Mouse (Mus musculus) right cerebral cortex, adult 18-20 months (tissue): ENCODE data around the gene Efna5.

Source experiments
- DNase-seq: peaks from one replicate; pipeline ENCODE4 v3.0.0; 2022; ENCODE audit warnings: mixed read lengths

Gene Efna5

DNA sequence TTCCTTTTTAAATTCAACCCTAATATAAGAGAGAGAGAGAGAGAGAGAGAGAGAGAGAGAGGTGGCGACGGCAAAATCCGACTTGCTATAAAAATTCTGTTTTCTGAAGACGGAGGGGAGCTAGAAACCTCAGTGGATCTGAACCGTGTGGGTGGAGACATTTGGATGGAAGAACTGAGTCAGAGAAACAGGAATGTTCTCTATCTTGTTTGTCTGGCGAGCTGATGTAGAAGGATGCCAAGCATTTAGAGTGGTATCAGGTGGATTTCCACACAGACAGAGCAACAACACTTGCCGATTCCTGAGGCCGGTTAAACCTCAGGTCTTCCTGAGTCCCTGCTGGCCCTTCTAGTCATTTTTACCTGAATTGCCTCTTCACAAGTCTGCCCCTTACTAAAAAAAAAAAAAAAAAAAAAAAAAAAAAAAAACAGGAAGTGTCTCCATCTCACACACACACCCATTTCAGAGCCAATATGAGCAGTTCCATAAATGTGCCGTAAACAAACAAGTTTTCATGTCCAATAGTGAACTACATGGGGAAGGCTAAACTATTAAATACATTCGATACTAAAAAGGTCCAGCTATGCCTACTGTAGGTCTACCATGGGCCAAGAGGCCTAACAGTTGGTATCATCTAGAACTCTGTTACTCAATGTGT is 231.7 kb downstream of the Efna5 start:
- peak; percentile 44 for DNase-seq

DNA sequence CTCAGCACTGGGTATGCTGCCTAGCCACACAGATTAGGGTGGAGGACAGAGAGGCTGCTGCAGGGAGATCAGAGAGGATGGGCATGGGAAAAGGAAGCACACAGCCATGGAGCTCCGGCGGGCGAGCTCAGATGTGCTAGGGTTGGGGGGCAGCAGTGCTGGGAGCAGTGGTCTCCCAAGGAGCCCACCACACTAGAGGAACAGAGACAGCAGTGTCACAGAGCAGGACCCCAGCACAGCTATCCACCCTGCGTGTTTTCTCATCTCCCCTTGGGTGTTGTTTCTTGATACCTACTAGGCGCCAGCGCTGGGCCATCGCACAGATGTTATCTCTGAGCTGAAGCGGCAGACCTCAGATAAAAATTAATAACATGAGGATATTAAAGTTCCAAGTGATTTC is 234.3 kb downstream of the Efna5 start:
- no peak for DNase-seq

DNA sequence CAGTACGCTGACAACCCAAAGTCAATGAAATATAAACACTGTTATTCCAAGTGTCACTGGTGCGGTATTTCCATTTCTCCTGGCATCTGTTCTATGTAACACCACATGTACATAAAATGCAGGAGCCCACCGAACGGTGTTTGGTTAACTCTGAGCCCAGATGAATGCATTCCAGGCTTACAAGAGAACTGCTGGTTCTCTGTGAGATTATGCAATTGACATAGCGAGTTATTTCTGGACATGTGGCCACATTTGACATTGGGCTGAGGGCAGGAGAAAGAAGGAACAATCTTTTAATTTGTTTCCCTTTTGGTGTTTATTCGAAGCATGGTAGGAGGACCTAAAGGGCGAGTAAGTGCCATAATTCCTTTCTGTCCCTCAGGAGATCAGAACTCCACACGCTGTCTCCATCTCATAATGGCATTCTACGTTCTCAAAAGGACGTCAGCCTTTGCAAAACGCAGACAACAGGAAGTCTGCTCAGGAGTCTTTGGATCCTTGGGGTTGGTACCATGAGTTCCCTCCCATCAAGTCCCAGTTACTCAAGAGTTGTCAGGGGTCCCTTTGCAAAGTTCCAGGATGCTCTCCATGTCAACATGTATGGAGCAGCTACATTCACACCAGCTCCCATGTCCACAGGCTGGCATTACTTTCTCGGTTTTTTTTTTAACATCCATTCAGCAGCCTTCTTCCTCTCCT is 238.5 kb downstream of the Efna5 start:
- no peak for DNase-seq

DNA sequence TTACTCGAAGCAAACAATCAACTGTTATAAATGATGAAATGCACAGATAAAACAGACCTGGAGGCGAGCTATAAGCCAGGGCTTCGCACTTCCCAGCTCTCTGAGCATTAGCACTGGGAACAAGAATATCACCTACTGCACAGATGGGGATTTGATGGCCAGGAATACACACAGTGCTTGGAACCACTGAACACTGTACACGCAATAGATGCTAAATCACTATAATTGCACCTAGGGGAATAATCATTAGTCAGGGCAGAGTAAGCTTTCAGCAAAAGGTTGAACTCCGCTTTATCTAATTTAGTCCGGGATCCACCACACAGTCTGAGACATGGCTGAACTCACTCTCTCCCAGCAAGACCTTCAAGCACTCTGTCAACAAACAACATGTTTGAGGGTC is 240.5 kb downstream of the Efna5 start:
- no peak for DNase-seq

DNA sequence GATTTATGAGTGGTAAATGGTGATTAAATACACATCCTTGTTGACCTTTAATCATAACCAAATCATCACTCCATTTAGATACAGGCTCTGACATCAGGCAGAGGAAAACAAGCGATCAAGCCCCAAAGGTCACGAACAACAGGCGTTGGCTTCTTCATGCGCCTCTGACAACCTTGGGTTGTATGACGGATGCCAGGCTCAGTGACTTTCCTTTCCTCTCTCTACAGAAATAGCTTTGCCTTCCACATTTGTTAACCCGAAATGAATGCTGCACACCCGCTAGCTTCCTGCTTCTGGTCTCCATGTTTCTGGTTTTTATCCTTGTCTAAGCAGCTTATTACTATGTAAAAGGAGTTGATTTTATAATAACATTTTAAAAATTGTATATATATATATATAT is 244.2 kb downstream of the Efna5 start:
- DNase-seq, result no peak

DNA sequence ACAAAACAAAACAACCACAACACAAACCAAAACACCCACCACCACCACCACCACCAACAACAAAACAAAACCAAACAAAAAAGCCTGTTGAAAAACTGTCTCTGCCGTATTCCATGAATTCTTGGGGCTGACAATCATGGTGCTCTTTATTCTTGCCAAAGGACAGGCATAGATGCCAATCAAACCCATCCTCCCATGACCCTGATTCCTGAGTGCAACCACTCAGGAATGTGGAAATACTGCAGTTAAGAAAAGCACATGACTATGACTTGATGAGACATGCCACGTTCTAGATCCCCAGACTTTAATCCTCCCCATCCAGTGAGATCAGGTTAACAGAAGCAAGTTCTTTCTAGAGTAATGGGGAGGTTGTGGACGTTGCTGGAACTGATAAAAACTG is 246.2 kb downstream of the Efna5 start:
- no peak for DNase-seq

DNA sequence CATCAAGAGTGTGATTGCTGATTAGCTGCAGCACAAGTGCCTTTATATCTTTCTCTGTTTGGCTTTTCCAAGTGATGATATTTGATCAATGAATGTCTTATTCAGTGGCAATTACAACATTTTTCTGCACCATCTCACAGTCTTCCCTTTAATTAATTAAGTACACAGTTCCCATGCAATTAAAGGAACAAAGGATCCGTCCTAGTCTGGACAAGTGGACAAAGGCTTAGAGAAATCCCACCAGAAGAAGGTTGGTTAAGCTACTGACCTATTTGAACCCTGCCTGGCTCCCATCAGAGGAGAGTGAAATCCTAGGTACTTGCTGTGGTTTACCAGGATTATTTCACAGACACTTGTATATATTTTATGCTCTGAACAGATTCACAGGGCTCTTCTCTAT is 252.6 kb downstream of the Efna5 start:
- no peak for DNase-seq

DNA sequence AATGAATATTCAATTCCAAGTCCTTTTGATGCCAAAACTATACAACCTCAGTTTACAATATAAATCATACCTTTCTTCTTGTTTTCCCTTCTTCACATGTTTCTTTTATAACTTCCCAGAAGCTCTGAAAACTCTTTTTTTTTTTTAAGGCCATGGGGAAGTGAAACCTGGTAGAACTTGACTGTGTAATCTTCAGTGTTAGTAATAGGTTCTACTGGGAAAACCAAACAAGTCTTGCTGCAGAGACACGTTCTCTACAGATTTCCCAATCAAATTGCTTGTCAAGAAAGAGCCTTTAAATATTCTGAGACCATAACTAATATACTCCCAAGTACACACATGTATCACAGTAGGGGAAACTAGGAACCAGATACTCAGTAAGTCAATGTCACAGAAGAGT is 253.6 kb downstream of the Efna5 start:
- no peak for DNase-seq

DNA sequence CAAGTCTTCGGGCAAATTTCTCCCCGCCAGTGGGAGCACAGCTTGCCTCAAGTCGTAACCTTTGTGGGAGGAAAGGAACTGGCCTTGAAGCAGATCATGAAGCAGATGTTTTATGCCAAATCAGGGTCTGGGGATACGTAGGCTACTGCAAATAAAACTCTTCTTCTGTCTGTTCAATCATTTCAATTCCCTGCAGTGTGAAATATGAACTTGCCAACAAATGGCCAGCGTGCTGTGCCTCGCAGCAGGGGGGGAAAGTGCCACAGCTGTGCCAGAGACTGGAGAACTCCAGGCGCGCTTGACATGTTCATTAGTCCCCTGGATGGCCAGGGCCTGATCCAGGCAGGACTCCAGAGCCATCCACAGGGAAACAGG is 255.5 kb downstream of the Efna5 start:
- DNase-seq, result no peak

DNA sequence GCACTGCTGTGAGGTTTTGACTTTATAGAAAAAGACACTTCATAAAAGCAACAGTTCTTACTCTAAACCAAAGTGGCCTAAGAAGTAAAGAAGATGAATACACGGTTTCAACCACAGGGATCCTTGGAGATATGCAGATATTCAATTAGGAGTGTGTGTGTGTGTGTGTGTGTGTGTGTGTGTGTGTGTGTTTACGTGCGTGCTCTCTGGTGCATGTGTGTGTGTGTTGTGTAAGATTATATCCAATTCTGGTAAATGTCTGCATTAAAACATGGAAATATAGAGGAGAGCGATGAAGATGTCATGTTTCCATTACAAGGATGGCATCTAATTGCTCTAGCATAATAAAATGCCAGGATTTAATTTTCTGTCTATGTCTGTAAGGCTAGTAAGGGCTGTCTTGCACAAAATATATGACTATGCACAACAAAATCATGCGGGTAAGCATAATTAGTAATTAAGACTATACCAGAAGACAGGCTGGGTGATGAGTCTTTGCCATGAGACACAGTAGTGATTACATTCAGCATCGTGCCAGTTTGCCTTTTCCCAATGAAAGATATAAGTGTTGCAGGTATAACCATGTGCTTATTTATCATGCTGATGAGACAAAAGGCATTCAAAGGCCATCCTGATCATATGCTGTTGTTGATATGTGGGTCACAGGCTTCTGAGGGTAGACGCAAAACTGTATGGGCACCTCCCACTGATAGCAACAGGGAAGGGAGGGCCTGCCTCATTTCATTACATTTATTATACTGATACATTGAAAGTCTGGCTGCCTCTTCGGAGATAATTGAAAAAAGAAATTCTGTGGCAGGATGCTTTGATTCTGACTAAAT is 256.1 kb downstream of the Efna5 start:
- no peak for DNase-seq

DNA sequence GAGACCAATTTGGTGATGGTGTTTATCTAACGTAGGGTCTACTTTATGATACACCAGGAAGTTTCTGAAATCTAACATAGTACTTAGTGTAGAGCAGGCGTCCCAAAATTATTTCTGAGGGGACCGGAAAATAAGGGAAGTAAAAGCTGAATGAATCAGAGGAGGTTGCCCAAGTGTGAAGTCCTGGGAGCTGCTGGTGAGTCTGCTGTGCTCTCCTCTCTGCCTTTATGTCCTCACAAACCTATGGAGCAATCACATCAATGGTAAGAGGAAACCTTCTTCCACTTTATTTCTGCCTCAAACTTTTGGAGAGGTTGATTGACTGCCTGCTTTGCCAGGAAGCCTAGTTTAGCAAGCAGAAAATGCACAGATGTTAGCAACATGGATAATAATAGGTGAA is 257.9 kb downstream of the Efna5 start:
- no peak for DNase-seq

DNA sequence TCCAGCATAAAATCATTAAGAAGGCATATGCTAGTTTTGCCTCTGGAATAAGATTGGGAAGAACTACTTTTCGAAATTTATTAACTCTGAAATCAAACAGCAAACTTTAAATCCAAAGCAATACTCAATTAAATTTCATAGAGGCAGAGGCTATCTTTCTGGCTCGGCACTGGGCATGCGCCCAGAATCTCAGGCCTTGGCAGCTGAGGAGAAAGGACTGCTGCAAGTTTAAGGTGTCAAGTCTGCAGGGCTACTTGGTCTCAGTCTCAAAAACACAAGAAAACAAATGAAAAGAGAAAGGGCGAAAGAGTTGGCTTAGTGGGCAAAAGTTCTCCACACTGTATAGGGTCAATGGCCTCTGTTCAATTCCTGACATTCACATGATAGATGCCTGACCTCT is 258.6 kb downstream of the Efna5 start:
- no peak for DNase-seq

DNA sequence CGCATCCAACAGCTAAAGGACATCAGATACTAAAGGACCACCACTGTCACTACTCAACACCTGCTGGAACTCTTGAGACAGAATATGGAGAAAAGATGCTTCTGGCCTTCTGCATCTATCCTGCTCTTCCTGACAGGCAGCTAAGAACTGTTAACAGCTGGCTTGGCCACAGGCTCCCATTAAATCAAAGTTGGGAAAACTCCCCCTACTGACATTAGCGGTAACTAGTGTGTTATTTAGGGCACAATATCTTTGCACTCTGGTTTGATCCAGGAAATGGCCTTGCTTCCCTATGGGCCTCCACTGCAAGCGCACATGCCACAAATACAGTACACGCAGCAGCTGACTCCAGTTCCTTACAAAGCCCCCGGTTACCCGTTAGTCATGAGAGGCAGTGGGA is 266.0 kb downstream of the Efna5 start:
- no peak for DNase-seq

DNA sequence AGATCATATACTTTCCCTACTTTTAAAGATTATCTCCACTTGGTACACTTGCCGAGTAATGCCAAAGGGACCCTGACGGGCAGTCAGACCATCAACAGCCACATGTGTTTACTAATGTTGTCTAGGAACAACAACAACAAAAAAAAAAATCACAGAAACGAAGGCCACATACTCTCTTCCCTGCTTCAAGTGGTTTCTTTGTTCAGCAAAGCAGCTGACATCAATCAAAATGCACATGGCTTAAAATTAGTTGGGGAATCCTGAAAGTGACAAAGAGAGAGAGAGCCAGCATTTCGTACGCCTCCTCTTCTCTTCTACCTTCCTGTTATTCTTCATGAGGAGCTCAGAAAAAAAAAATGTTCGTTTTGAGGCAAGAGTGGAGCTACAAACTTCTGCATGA is 266.4 kb downstream of the Efna5 start:
- no peak for DNase-seq

DNA sequence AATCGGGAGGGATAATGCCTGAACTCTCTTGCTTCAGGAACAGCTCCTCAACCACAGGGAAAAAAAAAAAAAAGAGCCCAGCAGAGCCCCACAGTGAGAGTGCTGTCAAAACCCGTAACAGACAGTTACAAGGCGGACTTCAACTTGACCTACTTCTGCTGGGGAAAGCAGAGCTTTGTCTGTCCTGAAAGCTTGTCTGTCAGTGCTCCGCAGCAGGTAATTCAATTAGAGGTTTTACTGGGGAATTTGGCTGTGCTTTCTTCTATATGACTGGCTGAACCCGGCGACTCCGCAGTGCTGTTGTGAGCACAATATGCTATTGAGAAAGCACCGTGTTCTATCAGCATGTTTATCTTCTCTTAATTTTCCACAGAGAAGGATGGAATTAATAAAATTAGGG is 266.9 kb downstream of the Efna5 start:
- DNase-seq, result no peak

DNA sequence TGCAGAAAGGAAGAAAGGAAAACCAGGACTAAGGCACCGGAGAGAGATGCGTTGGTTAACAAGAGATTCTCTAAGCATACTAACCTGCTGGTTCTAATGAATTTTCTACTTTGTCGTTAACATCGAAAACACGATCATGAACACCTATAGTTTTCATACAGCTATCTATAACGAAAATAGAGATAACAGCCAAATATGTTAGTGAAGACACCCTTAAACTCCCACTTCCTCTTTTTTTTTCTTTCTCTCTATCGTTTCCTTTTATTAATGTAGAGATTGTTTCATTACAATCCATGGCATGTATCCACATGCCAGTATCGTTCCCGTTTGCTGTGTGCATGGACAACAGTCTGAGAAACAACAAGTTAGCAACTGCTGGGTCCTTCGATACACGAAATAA is 267.9 kb downstream of the Efna5 start:
- DNase-seq, result no peak

DNA sequence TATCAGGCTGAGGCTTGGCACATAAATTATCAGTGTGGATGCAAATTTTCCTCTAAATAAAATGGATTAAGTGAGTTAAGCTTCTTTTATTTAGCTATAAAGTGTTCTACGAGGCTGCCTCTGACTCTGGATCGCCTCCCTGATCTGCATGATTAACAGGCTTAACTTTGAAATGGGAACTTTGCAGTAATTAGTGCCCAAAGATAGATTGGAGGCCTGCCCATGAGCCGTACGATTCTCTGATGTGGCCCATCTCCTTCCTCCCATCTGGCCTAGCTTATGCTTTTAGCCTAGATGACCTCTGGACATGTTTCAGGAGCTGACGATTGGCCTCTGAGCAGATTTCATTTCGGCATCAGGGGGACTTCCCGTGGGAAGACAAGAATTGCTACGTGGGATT is 273.0 kb downstream of the Efna5 start:
- no peak for DNase-seq

DNA sequence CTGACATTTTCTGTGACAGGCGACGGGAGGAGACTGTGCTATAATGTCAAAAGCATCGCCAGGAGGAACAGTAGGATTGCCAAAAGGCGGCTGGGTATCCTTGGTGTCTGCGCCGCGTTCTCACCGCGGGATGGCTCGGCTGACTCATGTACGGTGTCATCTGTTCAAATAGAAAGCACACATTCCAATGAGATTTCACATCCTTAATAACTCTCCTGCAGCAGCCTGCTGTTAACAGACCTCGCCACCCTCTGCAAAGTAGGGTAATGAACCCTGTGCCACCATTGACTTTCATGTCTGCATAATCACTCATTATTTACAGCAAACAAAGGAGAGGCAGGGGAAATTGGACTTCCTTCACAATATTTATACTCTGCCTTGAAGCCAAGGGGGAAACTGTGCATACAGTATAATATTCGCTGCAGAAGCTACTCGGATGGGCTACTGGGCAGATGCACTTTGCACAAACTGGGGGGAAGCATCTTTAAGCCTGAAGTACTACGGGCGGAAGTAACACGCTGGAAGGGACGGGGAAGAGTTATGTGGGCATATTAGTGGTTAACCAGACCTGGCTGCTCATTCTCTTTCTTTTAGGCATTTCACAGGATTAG is 273.7 kb downstream of the Efna5 start:
- peak; percentile 61 for DNase-seq

DNA sequence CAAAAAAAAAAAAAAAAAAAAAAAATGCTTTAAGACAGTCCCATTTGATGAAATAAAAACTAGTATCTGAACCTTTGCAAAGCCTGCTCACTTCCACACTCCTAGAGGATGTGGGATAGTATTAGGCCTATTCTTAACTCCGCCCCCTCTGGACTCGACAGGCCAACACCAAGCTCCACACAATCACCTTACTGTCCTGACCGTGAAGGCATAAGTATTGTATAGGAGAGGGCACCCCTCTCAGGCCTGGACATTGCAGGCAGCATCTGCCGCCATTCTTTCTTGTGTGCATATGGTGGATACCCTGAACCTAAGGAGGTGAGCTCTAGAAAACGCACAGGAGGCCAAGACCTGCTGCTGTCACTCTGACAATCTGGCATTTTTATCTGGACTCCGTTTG is 274.4 kb downstream of the Efna5 start:
- DNase-seq, result no peak

DNA sequence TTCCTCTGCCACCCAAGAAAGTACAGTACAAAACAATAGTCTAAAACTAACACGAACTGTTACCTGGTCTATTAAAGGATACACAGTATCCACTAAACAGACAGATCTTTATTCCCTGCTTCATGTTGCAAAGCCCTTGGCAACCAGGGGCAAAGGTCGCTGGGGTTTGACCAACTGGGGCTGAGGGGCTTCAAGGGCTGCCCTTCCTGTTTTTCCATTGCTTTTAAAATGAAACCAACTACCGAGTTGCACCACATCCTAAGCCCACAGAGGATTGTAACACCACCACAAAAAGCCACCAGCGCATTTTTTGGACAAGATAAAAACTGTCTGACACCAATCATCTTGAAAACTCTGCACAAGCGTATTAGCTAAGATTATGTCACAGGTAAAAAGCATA is 276.8 kb downstream of the Efna5 start:
- DNase-seq, result no peak

DNA sequence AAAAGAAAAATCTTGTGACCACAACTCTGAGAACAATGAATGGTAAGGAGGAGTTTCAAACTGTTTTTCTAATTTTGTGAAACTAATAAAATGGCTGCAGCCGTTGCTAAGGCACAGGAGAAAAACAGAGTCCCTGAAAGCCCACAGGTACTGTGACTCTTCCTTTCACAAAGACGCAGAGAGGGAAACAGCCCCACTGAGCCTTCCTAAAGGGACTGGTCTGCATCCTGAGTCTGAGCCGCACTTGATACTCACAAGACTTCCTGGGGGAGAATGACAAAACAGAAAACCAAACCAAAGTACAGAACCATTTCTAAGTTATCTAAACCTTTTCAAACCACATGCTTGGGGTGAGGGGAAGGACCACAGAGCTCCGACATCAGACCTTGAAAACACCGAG is 277.5 kb downstream of the Efna5 start:
- no peak for DNase-seq

DNA sequence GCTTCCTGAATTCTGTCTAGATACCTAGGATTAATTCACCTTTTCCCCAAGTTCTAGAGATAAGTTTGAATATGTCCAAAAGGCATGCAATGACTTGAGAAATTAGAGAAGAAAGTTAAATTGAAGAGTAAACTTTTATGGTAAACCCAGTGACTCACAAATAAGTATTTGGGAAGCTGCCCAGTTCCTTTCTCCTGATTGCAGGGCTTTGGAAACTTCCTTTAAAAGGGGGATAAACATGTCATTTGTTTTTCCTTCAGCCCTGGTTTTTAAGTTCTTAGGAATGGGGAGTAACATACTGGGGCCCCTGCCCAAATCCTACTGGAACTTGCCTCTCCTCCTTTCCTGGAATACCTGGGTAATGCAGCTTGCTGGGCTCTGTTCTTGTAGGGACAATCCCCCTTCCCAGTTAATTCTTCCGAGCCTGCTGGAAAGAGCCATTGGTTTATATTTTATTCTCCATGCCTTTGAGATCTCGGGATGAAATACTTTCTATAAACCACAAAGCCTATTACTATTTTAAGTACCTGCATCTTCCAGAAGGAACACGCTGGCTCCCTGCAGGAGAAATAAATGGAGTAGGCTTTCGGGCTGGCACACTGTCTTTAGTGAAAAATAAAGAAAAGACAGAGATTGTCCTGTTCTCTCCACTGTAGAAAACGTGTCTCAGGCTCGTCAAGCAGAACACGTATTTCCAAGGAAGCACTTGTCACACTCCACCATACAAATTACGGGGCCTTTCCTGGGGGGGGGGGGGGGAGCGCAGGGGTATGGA is 282.2 kb downstream of the Efna5 start:
- DNase-seq, result peak; percentile 35
